Mouse (Mus musculus): Measurements from ENCODE around the gene Dctpp1. TPM values are rescaled to one million over a fixed set of nuclear protein-coding genes. Genes with fewer than 3 reads are reported as not detected.

Gene Dctpp1
- polyA plus RNA-seq, 1 experiment from 2014 or later: 154 TPM

GRCm38 (mm10) chr7:127289306-127289705 is 28.8 kb upstream of the Dctpp1 start:
- ATAC-seq (ENCODE audit: low read depth): no peak
- H3K9me3 ChIP-seq (ENCODE audit: control insufficient read depth, low read length): peaks cover 19% of the 10 kb centered on the region; the same call in 1 of the 2 replicates
- WGBS: 70% methylated on average over 2 of the region's 2 CpGs

GRCm38 (mm10) chr7:127287940-127288339 is 27.4 kb upstream of the Dctpp1 start:
- no peak overlapping the region for H3K27ac ChIP-seq (replicated peaks; ENCODE audit: low read depth, low read length)
- DNase-seq (ENCODE audit: low spot score): no peak
- 57% methylated on average over 1 of the region's 1 CpGs for WGBS

More at GRCm38 (mm10) chr7:127289306-127289705, 28.8 kb upstream of the Dctpp1 start:
- no peak overlapping the region for H3K27ac ChIP-seq (replicated peaks; ENCODE audit: low read depth, low read length)
- no peak overlapping the region for H3K4me3 ChIP-seq (ENCODE audit: low read depth, low read length)
- H3K9ac ChIP-seq (ENCODE audit: low read depth, low read length): no peak overlapping the region
- H3K4me2 ChIP-seq (ENCODE audit: low read depth, low read length): no peak overlapping the region
- H3K27me3 ChIP-seq (replicated peaks; ENCODE audit: control insufficient read depth, insufficient read depth, low read length): no peaks in the 10 kb centered on the region
- no peak for DNase-seq (ENCODE audit: low spot score)
- no peaks in the 10 kb centered on the region for H3K36me3 ChIP-seq (ENCODE audit: control insufficient read depth, insufficient read depth, low read length)
- H3K4me1 ChIP-seq (ENCODE audit: control insufficient read depth, insufficient read depth, low read length): no peaks in the 10 kb centered on the region

GRCm38 (mm10) chr7:127285154-127285553 is 24.6 kb upstream of the Dctpp1 start:
- Histone ChIP-seq H3K4me2 (ENCODE audit: low read depth, low read length) (no peak overlapping the region), H3K27ac (replicated peaks; ENCODE audit: low read depth, low read length) (no peak overlapping the region), H3K9ac (ENCODE audit: low read depth, low read length) (no peak overlapping the region), H3K27me3 (replicated peaks; ENCODE audit: control insufficient read depth, insufficient read depth, low read length) (no peaks in the 10 kb centered on the region), H3K9me3 (ENCODE audit: control insufficient read depth, low read length) (peaks cover 19% of the 10 kb centered on the region; the same call in 1 of the 2 replicates), H3K36me3 (ENCODE audit: control insufficient read depth, insufficient read depth, low read length) (no peaks in the 10 kb centered on the region), H3K4me3 (ENCODE audit: low read depth, low read length) (no peak overlapping the region), H3K4me1 (ENCODE audit: control insufficient read depth, insufficient read depth, low read length) (no peaks in the 10 kb centered on the region)
- ATAC-seq (ENCODE audit: low read depth) (no peak), DNase-seq (ENCODE audit: low spot score) (no peak)
- WGBS: 74% methylated on average over 5 of the region's 10 CpGs

More at GRCm38 (mm10) chr7:127287940-127288339, 27.4 kb upstream of the Dctpp1 start:
- Histone ChIP-seq H3K9me3 (ENCODE audit: control insufficient read depth, low read length) (peaks cover 19% of the 10 kb centered on the region; the same call in 1 of the 2 replicates), H3K27me3 (replicated peaks; ENCODE audit: control insufficient read depth, insufficient read depth, low read length) (no peaks in the 10 kb centered on the region), H3K4me1 (ENCODE audit: control insufficient read depth, insufficient read depth, low read length) (no peaks in the 10 kb centered on the region), H3K4me3 (ENCODE audit: low read depth, low read length) (no peak overlapping the region), H3K9ac (ENCODE audit: low read depth, low read length) (no peak overlapping the region), H3K36me3 (ENCODE audit: control insufficient read depth, insufficient read depth, low read length) (no peaks in the 10 kb centered on the region), H3K4me2 (ENCODE audit: low read depth, low read length) (no peak overlapping the region)
- ATAC-seq (ENCODE audit: low read depth): no peak

DNA sequence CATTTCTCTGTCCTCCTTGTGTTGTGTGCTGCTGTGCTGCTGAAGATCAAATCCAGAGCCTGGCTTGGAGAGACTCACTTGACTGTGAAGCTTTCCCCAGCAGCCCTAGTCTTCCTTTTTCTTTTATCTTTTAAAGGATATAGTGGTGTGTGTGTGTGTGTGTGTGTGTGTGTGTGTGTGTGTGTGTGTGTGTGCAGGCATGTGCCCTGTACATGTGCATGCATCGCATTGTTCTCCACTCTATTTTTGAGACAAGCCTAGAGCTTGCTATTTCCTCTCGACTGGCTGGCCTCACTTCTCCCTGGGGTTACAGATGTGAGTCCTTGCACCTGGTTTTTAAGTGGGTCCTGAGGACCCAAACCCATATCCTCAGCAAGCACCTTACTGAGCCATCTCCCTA is 21.7 kb upstream of the Dctpp1 start:
- Histone ChIP-seq H3K4me2 (ENCODE audit: low read depth, low read length) (no peak overlapping the region), H3K27me3 (replicated peaks; ENCODE audit: control insufficient read depth, insufficient read depth, low read length) (no peaks in the 10 kb centered on the region), H3K4me3 (ENCODE audit: low read depth, low read length) (no peak overlapping the region), H3K9ac (ENCODE audit: low read depth, low read length) (no peak overlapping the region), H3K9me3 (ENCODE audit: control insufficient read depth, low read length) (0 out of 2 replicates have a peak, but pooled peaks cover 7% of the 10 kb centered on the region), H3K27ac (replicated peaks; ENCODE audit: low read depth, low read length) (no peak overlapping the region), H3K36me3 (ENCODE audit: control insufficient read depth, insufficient read depth, low read length) (no peaks in the 10 kb centered on the region), H3K4me1 (ENCODE audit: control insufficient read depth, insufficient read depth, low read length) (no peaks in the 10 kb centered on the region)
- 86% methylated on average over 2 of the region's 2 CpGs for WGBS
- DNase-seq (ENCODE audit: low spot score) (no peak), ATAC-seq (ENCODE audit: low read depth) (no peak)

DNA sequence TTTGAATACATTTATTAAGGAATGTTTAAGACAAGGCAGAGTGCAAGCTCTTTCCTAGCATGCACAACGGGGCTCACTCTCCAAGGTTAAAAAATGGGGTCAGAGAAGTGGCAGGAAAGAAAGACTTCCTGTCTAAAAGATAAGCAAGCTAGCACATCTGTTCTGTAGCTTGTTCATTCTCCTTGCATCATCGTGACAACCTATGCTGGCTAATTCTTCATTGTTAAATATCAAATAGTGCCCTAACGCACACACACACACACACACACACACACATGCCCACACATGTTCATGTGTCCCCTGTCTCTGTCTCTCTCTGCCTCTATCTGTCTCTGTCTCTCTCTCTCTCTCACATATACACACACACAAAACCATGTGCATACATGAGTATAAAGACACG is 20.6 kb upstream of the Dctpp1 start:
- H3K9ac ChIP-seq (ENCODE audit: low read depth, low read length): no peak overlapping the region
- no peaks in the 10 kb centered on the region for H3K4me1 ChIP-seq (ENCODE audit: control insufficient read depth, insufficient read depth, low read length)
- DNase-seq (ENCODE audit: low spot score): no peak
- H3K4me3 ChIP-seq (ENCODE audit: low read depth, low read length): no peak overlapping the region
- no peaks in the 10 kb centered on the region for H3K36me3 ChIP-seq (ENCODE audit: control insufficient read depth, insufficient read depth, low read length)
- no peak overlapping the region for H3K27ac ChIP-seq (replicated peaks; ENCODE audit: low read depth, low read length)
- no peak for ATAC-seq (ENCODE audit: low read depth)
- WGBS: 60% methylated on average over 4 of the region's 4 CpGs
- H3K9me3 ChIP-seq (ENCODE audit: control insufficient read depth, low read length): no peaks in the 10 kb centered on the region
- H3K4me2 ChIP-seq (ENCODE audit: low read depth, low read length): no peak overlapping the region
- H3K27me3 ChIP-seq (replicated peaks; ENCODE audit: control insufficient read depth, insufficient read depth, low read length): no peaks in the 10 kb centered on the region

DNA sequence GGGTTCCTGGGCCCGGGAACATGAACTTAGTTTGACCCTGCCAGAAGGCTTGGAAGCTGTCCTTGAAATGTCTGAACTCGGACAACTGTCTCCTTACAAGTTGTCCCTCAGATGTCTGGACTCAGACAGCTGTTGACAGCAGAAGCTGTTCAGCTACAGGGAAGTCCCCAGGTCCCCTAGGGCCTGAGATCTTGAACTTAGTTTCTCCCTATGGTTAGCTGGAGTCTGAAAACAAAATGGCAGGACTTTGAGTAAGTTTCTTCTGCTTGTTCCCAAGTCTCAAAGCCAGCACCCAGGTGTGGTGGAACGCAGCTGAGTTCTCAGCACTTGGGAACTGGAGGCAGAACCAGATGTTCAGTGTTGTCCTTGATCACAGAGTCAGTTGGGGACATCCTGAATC is 19.6 kb upstream of the Dctpp1 start:
- H3K4me3 ChIP-seq (ENCODE audit: low read depth, low read length): no peak overlapping the region
- H3K9me3 ChIP-seq (ENCODE audit: control insufficient read depth, low read length): no peaks in the 10 kb centered on the region
- no peaks in the 10 kb centered on the region for H3K27me3 ChIP-seq (replicated peaks; ENCODE audit: control insufficient read depth, insufficient read depth, low read length)
- no peaks in the 10 kb centered on the region for H3K36me3 ChIP-seq (ENCODE audit: control insufficient read depth, insufficient read depth, low read length)
- H3K27ac ChIP-seq (replicated peaks; ENCODE audit: low read depth, low read length): no peak overlapping the region
- no peak overlapping the region for H3K9ac ChIP-seq (ENCODE audit: low read depth, low read length)
- no peak for ATAC-seq (ENCODE audit: low read depth)
- H3K4me2 ChIP-seq (ENCODE audit: low read depth, low read length): no peak overlapping the region
- 61% methylated on average over 3 of the region's 3 CpGs for WGBS
- no peak for DNase-seq (ENCODE audit: low spot score)
- no peaks in the 10 kb centered on the region for H3K4me1 ChIP-seq (ENCODE audit: control insufficient read depth, insufficient read depth, low read length)

DNA sequence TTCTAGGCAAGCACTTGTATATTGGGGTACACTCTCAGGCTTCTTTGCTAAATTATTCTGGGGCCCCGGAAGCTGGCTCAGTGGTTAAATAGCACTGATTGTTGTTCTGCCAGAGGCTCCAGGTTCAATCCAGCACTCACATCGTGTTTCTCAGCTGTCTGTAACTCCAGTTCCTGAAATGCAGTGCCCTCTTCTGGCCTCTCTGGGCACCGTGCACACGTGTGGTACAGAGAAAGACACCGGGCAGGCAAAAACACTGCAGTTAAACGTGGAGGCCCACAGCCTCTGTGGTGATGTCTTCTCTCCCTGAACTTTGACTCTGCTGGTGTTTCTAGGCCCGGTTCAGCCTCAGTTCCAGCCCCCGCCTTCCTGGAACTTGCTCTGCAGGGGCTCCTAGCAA is 17.8 kb upstream of the Dctpp1 start:
- WGBS: 30% methylated on average over 8 of the region's 8 CpGs
- H3K9me3 ChIP-seq (ENCODE audit: control insufficient read depth, low read length): no peaks in the 10 kb centered on the region
- no peak; the same call in 1 of the 2 replicates for ATAC-seq (ENCODE audit: low read depth)

DNA sequence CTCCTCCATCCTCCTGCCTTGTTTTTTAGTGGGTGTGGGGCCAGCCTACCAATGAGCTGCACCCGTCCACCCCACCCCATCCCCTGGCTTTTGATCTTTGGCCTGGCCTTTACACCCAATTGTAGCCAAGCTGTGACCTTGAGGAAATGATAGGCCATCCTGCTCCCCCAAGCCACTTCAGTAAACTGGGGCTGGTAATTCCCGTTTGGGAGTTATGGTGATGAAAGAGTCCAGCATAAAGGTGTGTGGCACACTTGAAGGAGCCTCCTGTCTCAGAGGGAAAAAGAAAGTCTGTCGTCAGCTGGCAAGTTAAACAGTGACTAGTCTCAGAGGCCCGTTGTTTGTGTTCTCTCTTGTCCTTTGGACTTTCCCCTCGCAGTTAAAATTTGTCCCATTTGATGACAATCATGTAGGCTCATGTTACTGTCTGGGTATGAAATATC is 16.0 kb upstream of the Dctpp1 start:
- H3K36me3 ChIP-seq (ENCODE audit: control insufficient read depth, insufficient read depth, low read length): peaks cover 7% of the 10 kb centered on the region
- ATAC-seq (ENCODE audit: low read depth) (no peak), DNase-seq (ENCODE audit: low spot score) (no peak)
- H3K4me2 ChIP-seq (ENCODE audit: low read depth, low read length): no peak overlapping the region
- H3K4me3 ChIP-seq (ENCODE audit: low read depth, low read length): no peak overlapping the region
- H3K9me3 ChIP-seq (ENCODE audit: control insufficient read depth, low read length): no peaks in the 10 kb centered on the region
- WGBS: 42% methylated on average over 5 of the region's 5 CpGs
- H3K4me1 ChIP-seq (ENCODE audit: control insufficient read depth, insufficient read depth, low read length): peaks cover 6% of the 10 kb centered on the region; the same call in 1 of the 2 replicates
- H3K9ac ChIP-seq (ENCODE audit: low read depth, low read length): no peak overlapping the region
- no peaks in the 10 kb centered on the region for H3K27me3 ChIP-seq (replicated peaks; ENCODE audit: control insufficient read depth, insufficient read depth, low read length)
- H3K27ac ChIP-seq (replicated peaks; ENCODE audit: low read depth, low read length): no peak overlapping the region

More for the DNA sequence above, 17.8 kb upstream of the Dctpp1 start:
- peak; percentile 52 for DNase-seq (ENCODE audit: low spot score)
- Histone ChIP-seq H3K27ac (replicated peaks; ENCODE audit: low read depth, low read length) (no peak overlapping the region), H3K27me3 (replicated peaks; ENCODE audit: control insufficient read depth, insufficient read depth, low read length) (no peaks in the 10 kb centered on the region), H3K4me1 (ENCODE audit: control insufficient read depth, insufficient read depth, low read length) (no peaks in the 10 kb centered on the region; the same call in 1 of the 2 replicates), H3K4me2 (ENCODE audit: low read depth, low read length) (no peak overlapping the region), H3K4me3 (ENCODE audit: low read depth, low read length) (no peak overlapping the region), H3K9ac (ENCODE audit: low read depth, low read length) (no peak overlapping the region), H3K36me3 (ENCODE audit: control insufficient read depth, insufficient read depth, low read length) (no peaks in the 10 kb centered on the region)
